Mouse (Mus musculus) limb, embryonic 15.5 days (tissue): ENCODE results near the gene Uqcc2. TPM values are rescaled to one million over a fixed set of nuclear protein-coding genes. Genes with fewer than 3 reads are reported as not detected.

Experiments
- ATAC-seq: fragments of 200-750 bp; cut with Nextera tagmentation; 2 replicates; pipeline ENCODE4 v1.8.0; 2017; ENCODE audit warnings: low read depth, moderate TSS enrichment; ENCODE audit not compliant: insufficient number of reproducible peaks, low FRiP score, low TSS enrichment
- H3K27ac ChIP-seq: fragments of 300-500 bp; sonication (generic); 2 replicates; pipeline ENCODE4 v1.5.1; 2015; ENCODE audit warnings: moderate library complexity, mild to moderate bottlenecking, inconsistent platforms
- H3K27me3 ChIP-seq: fragments of 300-500 bp; sonication (generic); 2 replicates; pipeline ENCODE4 v1.6.1; 2015; ENCODE audit warnings: inconsistent platforms
- H3K36me3 ChIP-seq: fragments of 300-500 bp; sonication (generic); 2 replicates; pipeline ENCODE4 v1.6.1; 2015; ENCODE audit warnings: inconsistent platforms
- H3K4me1 ChIP-seq: fragments of 300-500 bp; sonication (generic); 2 replicates; pipeline ENCODE4 v1.6.1; 2015; ENCODE audit warnings: inconsistent platforms
- H3K4me2 ChIP-seq: fragments of 300-500 bp; sonication (generic); 2 replicates; pipeline ENCODE4 v1.6.1; 2015; ENCODE audit warnings: mild to moderate bottlenecking, inconsistent platforms
- H3K4me3 ChIP-seq: fragments of 300-500 bp; sonication (generic); 2 replicates; pipeline ENCODE4 v1.5.1; 2015; ENCODE audit warnings: mild to moderate bottlenecking, inconsistent platforms
- H3K9ac ChIP-seq: fragments of 300-500 bp; sonication (generic); 2 replicates; pipeline ENCODE4 v1.6.1; 2015; ENCODE audit warnings: inconsistent platforms
- H3K9me3 ChIP-seq: fragments of 300-500 bp; sonication (generic); 2 replicates; pipeline ENCODE4 v1.6.1; 2016; ENCODE audit warnings: inconsistent platforms
- WGBS: fragments of 180-500 bp; shearing (Covaris S2); methylation state at CpG from one replicate; pipeline ENCODE4 v1.1.7; 2015; 5-methylcytosine and 5-hydroxymethylcytosine counted together
- polyA plus RNA-seq: library from polyadenylated mRNA; unstranded; fragments of >200 nt; fragmentation: Nextera tagmentation; extraction: Ambion mirVana; gene quantifications from 2 replicates; pipeline ENCODE4 v1.2.1, GENCODE M21; 2015

The Uqcc2 gene
- 276 and 289 TPM in 2 replicates for polyA plus RNA-seq

DNA sequence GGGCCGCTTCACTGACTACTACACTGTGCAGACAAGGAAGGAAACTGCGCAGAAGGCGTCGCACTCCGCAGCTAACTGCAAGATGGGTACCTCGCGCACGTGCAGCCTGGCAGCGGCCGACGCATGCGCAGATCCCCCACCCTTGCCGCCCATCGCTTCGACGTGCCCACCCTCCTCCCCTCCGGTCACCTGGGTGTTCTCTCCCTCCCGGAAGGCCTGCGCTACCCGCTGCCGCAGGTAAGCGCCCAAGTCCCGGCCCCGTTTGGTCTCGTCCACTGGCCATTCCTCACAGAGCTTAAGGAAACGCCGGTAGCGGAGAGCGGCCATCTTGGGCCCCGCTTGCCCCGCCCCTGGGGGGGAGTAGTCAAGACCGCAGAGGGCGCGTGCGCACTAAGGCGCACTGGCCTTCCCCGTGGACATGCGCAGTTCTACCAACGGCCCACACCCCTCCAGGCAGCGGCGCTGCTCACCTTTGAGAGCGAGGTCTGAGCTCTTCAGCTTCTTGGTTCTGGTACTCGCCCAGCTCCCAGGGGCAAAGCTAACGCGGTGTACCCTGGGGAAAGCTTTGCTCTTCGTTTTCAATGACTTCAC, at the start of gene Uqcc2:
Gene Uqcc2 (minus strand): TSS at position 366 of the 591 bp plus-strand sequence.
- H3K36me3 ChIP-seq: no peaks in the 10 kb centered on the region
- H3K9me3 ChIP-seq: no peaks in the 10 kb centered on the region
- peak within 1 kb of the TSS; percentile 50 for H3K4me2 ChIP-seq
- ATAC-seq: peak; percentile 89
- H3K4me3 ChIP-seq: peak within 1 kb of the TSS; percentile 82
- H3K9ac ChIP-seq: peak within 1 kb of the TSS; percentile 70
- H3K4me1 ChIP-seq: peaks cover 63% of the 10 kb centered on the region
- H3K27ac ChIP-seq: peak within 1 kb of the TSS; percentile 82
- under 1% methylated on average over 46 of the region's 46 CpGs for WGBS
- no peaks in the 10 kb centered on the region for H3K27me3 ChIP-seq

DNA sequence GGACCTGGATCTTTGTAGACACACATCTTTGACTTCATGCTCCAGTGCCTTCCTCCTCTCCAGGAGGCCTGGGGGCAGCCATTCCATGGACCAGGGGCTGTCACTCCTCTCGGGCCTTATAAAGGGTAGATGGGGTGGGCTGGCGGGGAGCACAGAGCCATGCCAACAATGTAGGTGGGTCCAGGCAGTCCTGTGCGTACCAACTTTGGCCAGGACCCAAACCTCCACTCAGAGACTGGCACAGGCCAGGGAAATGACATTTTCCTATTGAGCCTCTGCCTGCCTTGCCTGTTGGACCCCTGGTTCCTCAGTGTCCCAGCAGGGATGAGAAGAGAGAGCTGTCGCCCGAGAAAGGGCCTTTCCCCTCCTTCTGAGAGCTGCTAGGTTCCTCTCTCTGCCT, 48.7 kb upstream of the Uqcc2 start:
- ATAC-seq: no peak

DNA sequence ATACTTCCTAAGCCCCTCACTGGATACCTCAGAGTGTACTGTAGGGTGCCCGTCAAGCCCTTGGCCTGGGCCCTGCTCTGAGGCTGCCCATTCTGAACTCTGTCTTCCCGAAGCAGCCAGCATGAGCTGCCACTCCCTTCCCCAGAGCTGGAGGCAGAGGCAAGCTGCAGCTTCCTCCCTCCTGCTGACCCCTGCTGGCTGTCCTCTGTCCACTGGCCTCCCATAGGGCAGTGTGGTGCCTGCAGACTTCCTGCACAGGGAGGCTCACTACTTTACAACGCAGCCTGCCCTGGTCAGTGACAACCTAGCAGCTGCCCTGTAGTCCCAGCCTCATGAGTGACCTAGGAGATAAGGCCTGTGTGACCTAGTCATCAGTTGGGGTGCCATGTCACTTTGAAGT, 48.0 kb upstream of the Uqcc2 start:
- ATAC-seq: no peak
- no peak overlapping the region for H3K4me3 ChIP-seq
- H3K36me3 ChIP-seq: no peaks in the 10 kb centered on the region
- H3K4me2 ChIP-seq: no peak overlapping the region
- H3K27me3 ChIP-seq: no peaks in the 10 kb centered on the region
- H3K9me3 ChIP-seq: no peaks in the 10 kb centered on the region
- peaks cover 16% of the 10 kb centered on the region for H3K4me1 ChIP-seq
- no peak overlapping the region for H3K9ac ChIP-seq
- H3K27ac ChIP-seq: no peak overlapping the region
- 35% methylated on average over 3 of the region's 3 CpGs for WGBS

More for the DNA sequence above, 48.7 kb upstream of the Uqcc2 start:
- Histone ChIP-seq H3K27me3 (no peaks in the 10 kb centered on the region), H3K4me2 (no peak overlapping the region), H3K9me3 (no peaks in the 10 kb centered on the region), H3K36me3 (no peaks in the 10 kb centered on the region), H3K4me1 (peaks cover 16% of the 10 kb centered on the region), H3K4me3 (no peak overlapping the region), H3K9ac (no peak overlapping the region), H3K27ac (no peak overlapping the region)
- 67% methylated on average over 5 of the region's 5 CpGs for WGBS

DNA sequence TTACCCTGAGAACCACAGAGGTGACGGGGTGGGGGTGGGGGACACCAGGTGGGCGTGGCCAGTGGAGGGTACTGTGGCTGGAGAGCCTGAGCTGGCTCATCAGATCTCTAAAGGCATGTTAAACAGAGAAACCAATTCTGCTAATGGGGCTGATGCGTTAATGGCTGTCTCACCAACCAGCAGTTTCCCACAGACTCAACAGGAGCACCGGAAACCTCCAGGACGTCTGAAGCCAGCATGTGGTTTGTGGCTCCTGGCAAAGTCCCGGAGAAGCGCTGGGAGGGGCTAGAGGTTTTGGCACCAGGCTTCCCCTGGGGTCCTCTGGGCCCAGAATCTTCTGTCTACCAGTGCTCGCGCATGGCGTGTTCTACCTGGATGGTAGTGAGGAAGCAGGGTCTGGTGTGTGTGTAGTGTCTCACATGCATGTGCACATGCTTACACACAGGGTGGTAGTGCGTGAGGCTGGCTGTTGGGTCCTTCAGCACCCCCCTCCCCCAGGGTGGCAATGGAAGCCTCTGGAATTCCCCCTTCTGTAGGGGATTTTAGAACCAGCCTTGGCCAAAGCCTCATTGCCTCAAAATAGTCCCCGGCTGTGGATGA, 46.1 kb upstream of the Uqcc2 start:
- 46% methylated on average over 12 of the region's 12 CpGs for WGBS
- Histone ChIP-seq H3K9me3 (no peaks in the 10 kb centered on the region), H3K4me2 (no peak overlapping the region), H3K9ac (no peak overlapping the region), H3K36me3 (no peaks in the 10 kb centered on the region), H3K4me1 (peaks cover 28% of the 10 kb centered on the region), H3K27ac (no peak overlapping the region), H3K27me3 (no peaks in the 10 kb centered on the region), H3K4me3 (no peak overlapping the region)
- ATAC-seq: no peak

DNA sequence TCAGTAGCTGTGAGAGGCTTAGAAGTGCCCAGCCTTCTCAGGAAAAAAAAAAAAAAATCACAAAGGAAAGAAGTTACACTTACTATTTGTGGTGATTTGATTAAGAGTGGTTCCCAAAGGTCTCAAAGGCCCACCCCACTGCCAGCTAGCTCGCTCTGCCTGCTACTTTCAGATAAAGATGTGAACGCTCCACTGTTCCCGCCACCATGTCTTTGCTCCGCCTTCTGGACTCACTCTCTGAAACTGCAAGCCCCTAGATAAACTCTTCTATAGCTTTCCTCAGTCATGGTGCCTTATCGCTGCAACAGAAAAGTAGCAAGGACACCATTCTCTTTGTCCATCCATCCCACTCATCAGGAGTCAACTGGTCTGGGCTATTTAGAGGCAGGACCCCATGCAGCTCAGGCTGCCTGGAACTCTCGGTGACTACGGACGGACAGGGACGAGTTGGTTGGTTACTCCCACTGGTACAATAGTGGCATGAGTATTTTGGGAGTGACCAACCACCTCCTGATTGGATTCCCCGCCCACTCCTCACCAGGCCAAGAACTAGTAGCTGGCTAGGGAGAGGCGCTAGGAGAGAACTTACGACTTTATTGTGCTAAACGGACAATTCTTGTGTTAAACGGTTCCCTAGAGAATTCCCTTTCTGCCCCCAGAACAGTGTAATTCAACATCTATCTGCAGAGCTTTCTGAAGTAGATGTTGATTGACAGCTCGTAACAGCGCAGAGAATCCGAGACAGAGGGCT, 44.9 kb upstream of the Uqcc2 start:
- no peaks in the 10 kb centered on the region for H3K9me3 ChIP-seq
- WGBS: 88% methylated on average over 17 of the region's 17 CpGs
- no peak for ATAC-seq
- peaks cover 29% of the 10 kb centered on the region for H3K4me1 ChIP-seq
- no peak overlapping the region for H3K9ac ChIP-seq
- H3K4me3 ChIP-seq: no peak overlapping the region
- no peaks in the 10 kb centered on the region for H3K27me3 ChIP-seq
- H3K36me3 ChIP-seq: no peaks in the 10 kb centered on the region
- no peak overlapping the region for H3K27ac ChIP-seq
- H3K4me2 ChIP-seq: no peak overlapping the region

DNA sequence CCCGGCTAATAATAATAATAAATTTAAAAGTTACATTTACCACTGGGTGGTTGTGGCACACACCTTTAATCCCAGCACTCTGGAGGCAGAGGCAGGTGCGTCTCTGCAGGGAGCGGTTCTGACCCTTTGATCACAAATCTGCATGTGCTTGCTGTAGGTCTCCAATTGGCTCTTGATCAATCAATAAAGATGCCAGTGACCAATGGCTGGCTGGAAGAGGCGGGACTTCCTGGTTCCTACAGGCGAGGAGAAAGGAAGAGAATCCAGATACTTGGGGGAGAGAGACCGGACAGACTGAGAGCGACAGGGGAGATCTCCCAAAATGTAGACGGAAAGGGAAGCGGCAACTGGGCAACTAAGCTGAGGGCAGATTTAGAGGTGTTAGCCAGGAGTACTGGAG, 44.3 kb upstream of the Uqcc2 start:
- no peaks in the 10 kb centered on the region for H3K9me3 ChIP-seq
- H3K4me1 ChIP-seq: peaks cover 28% of the 10 kb centered on the region
- H3K9ac ChIP-seq: no peak overlapping the region
- no peaks in the 10 kb centered on the region for H3K27me3 ChIP-seq
- no peak overlapping the region for H3K4me3 ChIP-seq
- no peak overlapping the region for H3K4me2 ChIP-seq
- no peak for ATAC-seq
- H3K36me3 ChIP-seq: no peaks in the 10 kb centered on the region
- H3K27ac ChIP-seq: no peak overlapping the region
- 90% methylated on average over 9 of the region's 9 CpGs for WGBS

DNA sequence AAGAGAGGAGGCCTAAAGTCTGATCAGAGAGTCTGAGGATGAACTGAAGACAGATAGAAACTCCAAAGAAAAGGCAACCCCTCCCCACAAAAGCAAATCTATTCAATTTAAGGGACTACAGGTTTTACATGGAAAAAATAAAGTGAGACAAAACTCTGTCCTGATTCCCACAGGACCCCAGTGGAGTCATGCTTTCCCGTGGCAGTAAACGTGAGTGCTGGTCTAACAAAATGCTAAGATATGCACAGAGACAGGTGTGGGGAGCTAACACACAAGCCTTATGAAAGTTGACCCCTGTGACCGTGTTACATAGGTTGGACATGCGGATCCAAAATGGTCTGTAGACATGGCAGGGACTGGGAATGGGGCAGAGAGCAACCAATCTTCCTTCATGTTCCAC, 43.0 kb upstream of the Uqcc2 start:
- H3K27me3 ChIP-seq: no peaks in the 10 kb centered on the region
- no peak for ATAC-seq
- no peak overlapping the region for H3K27ac ChIP-seq
- no peaks in the 10 kb centered on the region for H3K36me3 ChIP-seq
- no peak overlapping the region for H3K4me3 ChIP-seq
- H3K9me3 ChIP-seq: no peaks in the 10 kb centered on the region
- H3K4me1 ChIP-seq: peaks cover 28% of the 10 kb centered on the region
- H3K9ac ChIP-seq: no peak overlapping the region
- 75% methylated on average over 4 of the region's 4 CpGs for WGBS
- no peak overlapping the region for H3K4me2 ChIP-seq

DNA sequence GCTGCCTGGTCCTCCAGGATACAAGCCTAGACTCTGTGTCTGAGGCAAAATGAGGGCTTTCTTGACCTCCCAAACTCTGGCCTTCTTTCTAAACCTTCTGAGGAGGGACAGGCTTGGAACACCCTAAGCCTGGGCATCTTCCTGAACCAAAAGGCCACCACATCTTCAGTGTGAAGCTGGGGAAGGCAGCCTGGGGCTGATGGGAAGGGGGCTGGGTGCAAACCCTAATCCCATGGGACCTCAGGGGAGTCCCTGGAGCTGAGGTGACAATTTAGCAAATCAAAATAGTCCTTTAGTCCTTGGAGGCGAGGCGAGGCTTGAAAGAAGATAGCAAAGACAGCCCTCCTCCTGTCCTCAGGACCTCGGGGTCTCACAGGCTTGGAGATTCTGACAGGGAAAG, 42.6 kb upstream of the Uqcc2 start:
- H3K9me3 ChIP-seq: no peaks in the 10 kb centered on the region
- H3K9ac ChIP-seq: no peak overlapping the region
- H3K4me3 ChIP-seq: no peak overlapping the region
- WGBS: 75% methylated on average over 3 of the region's 3 CpGs
- no peak overlapping the region for H3K27ac ChIP-seq
- ATAC-seq: no peak
- no peaks in the 10 kb centered on the region for H3K27me3 ChIP-seq
- H3K4me2 ChIP-seq: no peak overlapping the region
- peaks cover 26% of the 10 kb centered on the region for H3K4me1 ChIP-seq
- H3K36me3 ChIP-seq: no peaks in the 10 kb centered on the region

DNA sequence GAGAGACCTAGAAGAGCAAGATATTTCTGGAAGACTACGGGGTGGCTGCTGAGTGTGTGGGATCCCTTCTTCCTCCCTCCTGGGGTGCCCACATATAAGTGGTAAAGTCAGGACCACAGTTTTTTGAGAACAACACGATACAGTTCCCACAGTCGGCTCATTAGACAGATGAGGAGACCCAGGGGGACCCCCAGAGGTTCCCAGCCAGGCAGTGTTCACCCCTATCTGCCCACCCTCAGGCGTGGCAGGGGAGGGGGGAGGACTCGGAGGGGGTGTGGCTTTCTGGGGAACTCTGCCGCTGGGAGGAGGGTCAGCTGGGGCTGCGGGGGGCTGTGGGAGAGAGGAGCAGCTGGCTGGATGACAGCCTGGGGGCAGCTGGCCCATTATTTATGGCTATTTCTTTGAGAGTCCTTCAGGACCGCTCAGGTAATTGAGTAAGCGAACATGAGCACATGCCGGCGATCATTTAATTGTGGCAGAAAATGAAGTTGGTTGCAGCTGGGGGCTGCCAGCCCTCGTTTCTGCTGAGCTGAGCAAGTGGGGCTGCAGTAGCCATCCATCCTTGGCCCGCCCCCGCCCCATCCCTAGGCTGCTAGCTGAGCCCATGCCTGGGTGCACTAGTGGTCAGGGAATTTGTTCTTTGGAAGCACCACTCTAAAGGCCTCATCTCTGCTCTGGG, 41.6 kb upstream of the Uqcc2 start:
- no peak overlapping the region for H3K4me3 ChIP-seq
- ATAC-seq: peak; percentile 26; the same call in 1 of the 2 replicates
- peaks cover 26% of the 10 kb centered on the region for H3K4me1 ChIP-seq
- H3K9me3 ChIP-seq: no peaks in the 10 kb centered on the region
- WGBS: 11% methylated on average over 14 of the region's 14 CpGs
- H3K27ac ChIP-seq: no peak overlapping the region
- H3K9ac ChIP-seq: no peak overlapping the region
- no peaks in the 10 kb centered on the region for H3K36me3 ChIP-seq
- no peaks in the 10 kb centered on the region for H3K27me3 ChIP-seq
- H3K4me2 ChIP-seq: no peak overlapping the region

DNA sequence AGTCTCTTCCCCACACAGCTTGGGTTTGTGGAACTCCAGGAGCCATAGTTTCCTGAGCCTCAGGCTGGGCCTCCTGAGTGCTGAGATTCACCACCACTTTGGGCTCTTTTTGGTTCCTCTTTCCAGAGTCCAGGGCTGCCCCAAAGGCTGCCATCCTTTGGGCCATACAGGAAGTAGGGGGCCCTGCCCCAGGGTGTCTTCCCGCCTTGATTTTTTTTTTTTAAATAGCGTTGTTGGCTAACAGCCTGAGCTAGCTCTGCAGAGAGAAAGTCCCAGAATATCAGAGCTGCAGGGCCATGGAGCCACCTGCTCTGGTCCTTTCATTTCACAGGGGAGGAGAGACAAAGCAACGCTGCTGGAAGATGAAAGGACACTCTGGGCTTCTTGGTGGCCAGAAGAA, 40.0 kb upstream of the Uqcc2 start:
- peaks cover 27% of the 10 kb centered on the region for H3K4me1 ChIP-seq
- no peak overlapping the region for H3K4me2 ChIP-seq
- 57% methylated on average over 3 of the region's 3 CpGs for WGBS
- H3K27me3 ChIP-seq: no peaks in the 10 kb centered on the region
- no peak for ATAC-seq
- no peak overlapping the region for H3K9ac ChIP-seq
- no peaks in the 10 kb centered on the region for H3K36me3 ChIP-seq
- H3K27ac ChIP-seq: 0 out of 2 replicates have a peak overlapping the region, but pooled peaks have one; percentile 24
- no peak overlapping the region for H3K4me3 ChIP-seq
- H3K9me3 ChIP-seq: no peaks in the 10 kb centered on the region

DNA sequence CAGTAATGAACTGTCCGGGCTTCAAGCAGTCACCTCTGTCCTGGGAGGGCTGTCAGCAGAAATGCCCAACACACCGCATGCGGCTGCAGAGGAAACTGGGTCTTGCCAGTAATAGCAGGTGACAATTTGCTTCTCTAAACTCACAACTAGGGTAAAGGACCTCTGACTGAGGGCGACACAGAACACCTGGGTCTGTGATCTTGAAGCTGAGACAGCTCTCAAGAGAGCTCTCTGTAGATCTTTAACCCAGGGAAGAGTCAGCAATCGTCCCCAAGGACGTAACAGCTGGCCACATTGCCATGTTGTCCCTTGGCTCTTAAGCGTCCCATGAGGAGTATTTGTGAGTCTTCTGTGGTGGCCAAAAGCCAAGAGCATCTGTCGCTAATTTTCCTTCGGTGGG, 38.7 kb upstream of the Uqcc2 start:
- Histone ChIP-seq H3K4me3 (no peak overlapping the region), H3K9me3 (no peaks in the 10 kb centered on the region), H3K27me3 (no peaks in the 10 kb centered on the region), H3K9ac (no peak overlapping the region), H3K4me2 (no peak overlapping the region), H3K36me3 (no peaks in the 10 kb centered on the region), H3K27ac (no peak overlapping the region), H3K4me1 (peaks cover 28% of the 10 kb centered on the region)
- 74% methylated on average over 9 of the region's 9 CpGs for WGBS
- ATAC-seq: no peak

DNA sequence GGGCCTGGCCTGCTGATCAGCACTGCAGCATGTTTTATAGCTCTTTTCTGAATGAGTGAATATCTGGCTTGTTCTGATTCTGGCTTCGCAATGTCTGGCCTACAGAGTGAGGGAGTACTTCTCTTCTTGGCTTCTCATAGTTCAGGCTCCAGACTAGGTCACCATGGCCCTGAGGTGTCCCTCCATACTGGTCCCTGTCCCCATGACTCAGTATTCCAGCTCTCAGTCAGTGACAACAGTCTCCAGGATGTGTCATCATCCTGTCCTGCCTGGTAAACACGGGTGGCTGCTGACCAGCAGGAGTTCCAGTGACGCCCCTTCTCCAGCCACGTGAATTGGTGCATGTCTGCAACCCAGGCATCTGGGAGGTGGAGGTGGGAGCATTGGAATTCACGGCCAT, 37.4 kb upstream of the Uqcc2 start:
- 70% methylated on average over 5 of the region's 5 CpGs for WGBS
- no peak overlapping the region for H3K4me3 ChIP-seq
- no peaks in the 10 kb centered on the region for H3K27me3 ChIP-seq
- H3K4me2 ChIP-seq: no peak overlapping the region
- H3K9me3 ChIP-seq: no peaks in the 10 kb centered on the region
- H3K4me1 ChIP-seq: peaks cover 28% of the 10 kb centered on the region
- no peaks in the 10 kb centered on the region for H3K36me3 ChIP-seq
- ATAC-seq: no peak
- no peak overlapping the region for H3K27ac ChIP-seq
- no peak overlapping the region for H3K9ac ChIP-seq
